Mouse (Mus musculus) lung, embryonic 16.5 days (tissue): Measurements from ENCODE around the gene Slc15a5. TPM values are rescaled to one million over a fixed set of nuclear protein-coding genes. Genes with fewer than 3 reads are reported as not detected.

ENCODE experiments used
- ATAC-seq: fragments of 200-750 bp; cut with Nextera tagmentation; 2 replicates; pipeline ENCODE4 v1.8.0; 2017; ENCODE audit warnings: low read depth, mild to moderate bottlenecking, moderate library complexity
- H3K27ac ChIP-seq: fragments of 300-500 bp; sonication (generic); 2 replicates; pipeline ENCODE4 v1.5.1; 2014; ENCODE audit warnings: mild to moderate bottlenecking, control low read depth, low read length
- H3K27me3 ChIP-seq: fragments of 300-500 bp; sonication (generic); 2 replicates; pipeline ENCODE4 v1.6.1; 2014; ENCODE audit warnings: low read depth, low read length, mixed read lengths; ENCODE audit not compliant: control insufficient read depth, insufficient read depth
- H3K36me3 ChIP-seq: fragments of 300-500 bp; sonication (generic); 2 replicates; pipeline ENCODE4 v1.6.1; 2014; ENCODE audit warnings: low read length; ENCODE audit not compliant: control insufficient read depth, insufficient read depth
- H3K4me1 ChIP-seq: fragments of 300-500 bp; sonication (generic); replicated peaks from 2 replicates; pipeline ENCODE4 v1.6.1; 2014; ENCODE audit warnings: low read length, mixed read lengths; ENCODE audit not compliant: control insufficient read depth, insufficient read depth
- H3K4me2 ChIP-seq: fragments of 300-500 bp; sonication (generic); 2 replicates; pipeline ENCODE4 v1.6.1; 2014; ENCODE audit warnings: low read depth, low read length, control low read depth
- H3K4me3 ChIP-seq: fragments of 300-500 bp; sonication (generic); 2 replicates; pipeline ENCODE4 v1.5.1; 2014; ENCODE audit warnings: mild to moderate bottlenecking, low read length, control low read depth
- H3K9ac ChIP-seq: fragments of 300-500 bp; sonication (generic); 2 replicates; pipeline ENCODE4 v1.6.1; 2014; ENCODE audit warnings: low read length, control low read depth
- H3K9me3 ChIP-seq: fragments of 300-500 bp; sonication (generic); 2 replicates; pipeline ENCODE4 v1.6.1; 2016; ENCODE audit warnings: low read length; ENCODE audit not compliant: control insufficient read depth
- WGBS: fragments of 180-500 bp; shearing (Covaris S2); extraction: QIAGEN DNeasy Blood & Tissue Kit; methylation state at CpG from one replicate; pipeline ENCODE4 v1.1.7; 2014; 5-methylcytosine and 5-hydroxymethylcytosine counted together
- polyA plus RNA-seq: library from polyadenylated mRNA; unstranded; fragments of >200 nt; fragmentation: Nextera tagmentation; extraction: Ambion mirVana; gene quantifications from 2 replicates; pipeline ENCODE4 v1.2.1, GENCODE M21; 2015

Gene Slc15a5
- polyA plus RNA-seq, 1 experiment from 2014 or later = not detected

DNA sequence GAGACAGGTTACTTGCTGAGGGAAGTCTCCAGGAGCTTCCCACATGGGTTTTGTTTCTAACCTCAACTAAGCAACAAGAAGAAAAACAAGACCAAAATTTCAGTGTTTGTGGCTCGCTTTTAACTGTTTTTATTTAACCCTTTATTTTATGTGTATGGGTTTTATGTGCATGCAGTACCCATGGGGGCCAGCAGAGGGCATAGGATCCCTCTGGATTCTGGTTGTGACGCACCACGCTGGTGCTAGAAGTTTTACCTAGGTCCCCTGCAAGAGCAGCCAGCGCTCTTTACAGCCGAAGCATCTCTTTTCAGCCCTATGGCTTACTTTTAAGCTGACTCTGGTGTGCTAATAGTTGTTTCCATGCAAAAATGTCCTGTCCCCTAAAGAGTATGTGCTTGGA, 42.1 kb downstream of the Slc15a5 start:
- no peak overlapping the region for H3K4me2 ChIP-seq
- H3K9ac ChIP-seq = no peak overlapping the region
- no peak for ATAC-seq
- H3K27ac ChIP-seq = no peak overlapping the region
- H3K27me3 ChIP-seq = no peaks in the 10 kb centered on the region
- H3K9me3 ChIP-seq = 0 out of 2 replicates have a peak, but pooled peaks cover 2% of the 10 kb centered on the region
- no peak overlapping the region for H3K4me3 ChIP-seq
- H3K4me1 ChIP-seq = no peaks in the 10 kb centered on the region
- WGBS = 94% methylated on average over 5 of the region's 5 CpGs
- no peaks in the 10 kb centered on the region for H3K36me3 ChIP-seq

DNA sequence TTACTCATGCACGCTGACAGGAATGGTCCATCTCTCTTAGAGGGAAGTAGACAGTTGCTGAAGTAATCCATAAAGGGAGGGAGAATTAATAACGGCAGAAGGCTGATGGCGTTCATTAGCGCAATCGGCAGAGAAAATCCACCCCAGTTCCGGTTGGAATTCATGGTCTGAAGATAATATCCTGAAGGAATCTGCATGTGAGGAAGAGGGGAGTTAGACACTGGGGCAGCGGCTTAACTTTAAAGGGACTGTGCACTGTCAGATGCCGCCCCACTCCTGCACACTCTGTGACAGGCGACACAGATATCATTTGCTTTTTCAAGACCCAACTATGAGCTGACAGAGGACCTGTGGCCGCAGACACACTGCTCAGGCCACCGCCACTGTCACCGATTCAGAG, 42.8 kb downstream of the Slc15a5 start:
- no peak overlapping the region for H3K9ac ChIP-seq
- H3K27ac ChIP-seq = no peak overlapping the region
- ATAC-seq = no peak
- H3K27me3 ChIP-seq = no peaks in the 10 kb centered on the region
- no peaks in the 10 kb centered on the region for H3K36me3 ChIP-seq
- H3K4me1 ChIP-seq = no peaks in the 10 kb centered on the region
- no peak overlapping the region for H3K4me3 ChIP-seq
- WGBS = 84% methylated on average over 12 of the region's 12 CpGs
- H3K9me3 ChIP-seq = 0 out of 2 replicates have a peak, but pooled peaks cover 2% of the 10 kb centered on the region
- H3K4me2 ChIP-seq = no peak overlapping the region

DNA sequence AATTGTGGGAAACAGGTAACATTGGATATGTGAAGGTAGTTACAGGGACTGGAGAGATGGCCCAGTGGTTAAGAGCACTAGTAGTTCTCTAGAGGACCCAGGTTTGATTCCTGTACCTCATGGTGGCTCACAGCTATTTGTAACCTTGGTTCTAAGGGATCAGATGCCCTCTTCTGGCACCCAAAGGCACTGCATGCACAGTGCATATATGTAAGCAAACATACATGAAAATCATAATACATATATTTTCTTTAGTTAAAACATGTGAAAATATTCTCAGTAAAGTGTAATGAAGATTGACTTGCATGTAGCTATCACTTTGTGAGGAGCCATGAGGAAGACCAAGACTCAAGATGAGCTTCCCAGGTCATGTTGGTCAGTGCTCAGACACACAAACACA, 62.8 kb downstream of the Slc15a5 start:
- ATAC-seq = no peak
- no peak overlapping the region for H3K4me2 ChIP-seq
- no peak overlapping the region for H3K27ac ChIP-seq

DNA sequence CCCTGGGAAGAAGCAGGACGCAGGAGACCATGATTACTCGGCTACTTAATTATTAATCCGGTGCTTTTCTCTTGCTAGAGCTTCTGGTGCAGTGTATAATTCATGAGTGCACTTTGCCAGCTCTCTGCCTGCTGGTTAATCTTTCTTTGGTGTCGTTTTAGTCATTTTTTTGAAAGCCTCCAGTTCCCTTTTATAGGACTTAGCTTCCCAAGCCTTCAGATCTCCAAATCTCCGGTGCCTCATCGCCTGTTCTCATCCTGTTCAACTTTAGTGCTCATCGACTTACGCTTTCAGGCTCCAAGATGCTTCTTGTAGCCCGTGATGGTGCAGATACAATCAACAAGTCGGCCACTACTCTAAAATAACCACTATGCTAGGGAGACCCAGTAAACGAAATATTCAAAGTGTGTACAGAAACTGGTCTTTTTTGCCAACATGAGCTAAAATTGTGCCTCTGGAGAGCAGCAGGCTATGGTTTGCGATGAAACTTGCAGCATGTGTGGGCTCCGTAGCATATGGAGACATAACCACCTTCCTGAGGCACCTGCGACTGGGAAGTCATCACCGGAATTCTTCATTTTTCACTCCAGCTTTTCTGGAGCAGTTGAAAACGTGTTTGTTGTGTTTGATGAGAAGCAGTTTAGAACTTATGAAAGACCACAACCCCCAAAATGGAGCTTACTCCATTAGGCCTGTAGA, 64.6 kb downstream of the Slc15a5 start:
- H3K4me3 ChIP-seq = no peak overlapping the region
- H3K36me3 ChIP-seq = no peaks in the 10 kb centered on the region
- H3K27me3 ChIP-seq = no peaks in the 10 kb centered on the region
- no peak overlapping the region for H3K9ac ChIP-seq
- 81% methylated on average over 16 of the region's 16 CpGs for WGBS
- H3K27ac ChIP-seq = no peak overlapping the region
- no peak for ATAC-seq
- no peaks in the 10 kb centered on the region; the same call in 1 of the 2 replicates for H3K9me3 ChIP-seq
- H3K4me1 ChIP-seq = no peaks in the 10 kb centered on the region
- no peak overlapping the region for H3K4me2 ChIP-seq

More for the DNA sequence above, 62.8 kb downstream of the Slc15a5 start:
- Histone ChIP-seq H3K9me3 (no peaks in the 10 kb centered on the region; the same call in 1 of the 2 replicates), H3K9ac (no peak overlapping the region), H3K4me1 (no peaks in the 10 kb centered on the region), H3K27me3 (no peaks in the 10 kb centered on the region), H3K4me3 (no peak overlapping the region), H3K36me3 (no peaks in the 10 kb centered on the region)

DNA sequence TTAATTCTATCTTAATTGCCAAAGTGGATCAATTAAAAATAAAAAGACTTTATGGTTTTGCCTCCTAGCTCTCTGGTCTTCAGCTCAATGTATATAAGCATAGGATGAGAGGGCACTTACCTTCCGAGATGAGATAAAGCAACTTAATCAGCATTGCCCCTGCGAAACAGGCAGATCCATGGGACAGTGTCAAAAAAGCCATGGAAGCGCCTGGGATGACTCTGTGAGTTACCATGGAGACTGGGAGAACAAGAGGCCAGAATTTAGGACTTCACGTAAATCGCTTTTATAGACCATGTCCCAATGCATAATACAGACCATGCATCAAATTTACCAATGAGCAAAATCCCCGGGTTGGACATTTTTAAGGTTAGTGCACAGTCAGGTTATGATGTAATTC, 67.8 kb downstream of the Slc15a5 start:
- Histone ChIP-seq H3K4me3 (no peak overlapping the region), H3K4me2 (no peak overlapping the region), H3K9me3 (no peaks in the 10 kb centered on the region; the same call in 1 of the 2 replicates), H3K4me1 (no peaks in the 10 kb centered on the region), H3K36me3 (no peaks in the 10 kb centered on the region), H3K27ac (no peak overlapping the region), H3K9ac (no peak overlapping the region), H3K27me3 (no peaks in the 10 kb centered on the region)
- ATAC-seq = no peak
- 89% methylated on average over 6 of the region's 6 CpGs for WGBS

DNA sequence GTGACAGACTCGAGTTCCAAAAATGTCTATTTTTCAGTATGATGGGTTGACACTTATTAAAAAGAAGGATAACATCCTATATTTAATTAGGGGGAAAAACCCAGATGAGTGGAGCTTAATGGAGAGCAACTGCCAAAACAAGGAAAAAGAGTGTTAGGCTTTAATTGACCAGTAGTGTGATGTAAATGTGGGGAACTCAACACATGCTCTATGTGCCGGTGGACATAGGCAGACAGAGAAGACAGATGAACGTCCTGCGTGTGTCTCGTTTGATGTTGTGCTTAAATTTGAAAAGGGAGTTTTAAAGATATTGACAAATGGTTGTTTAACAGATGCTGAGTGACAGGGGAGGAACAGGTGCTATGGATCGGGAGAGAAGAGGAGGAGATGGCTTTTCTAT, 72.0 kb downstream of the Slc15a5 start:
- Histone ChIP-seq H3K9ac (no peak overlapping the region), H3K4me3 (no peak overlapping the region), H3K4me2 (no peak overlapping the region), H3K9me3 (no peaks in the 10 kb centered on the region), H3K27me3 (no peaks in the 10 kb centered on the region), H3K36me3 (no peaks in the 10 kb centered on the region), H3K4me1 (no peaks in the 10 kb centered on the region), H3K27ac (no peak overlapping the region)
- no peak for ATAC-seq
- WGBS = 53% methylated on average over 6 of the region's 6 CpGs

DNA sequence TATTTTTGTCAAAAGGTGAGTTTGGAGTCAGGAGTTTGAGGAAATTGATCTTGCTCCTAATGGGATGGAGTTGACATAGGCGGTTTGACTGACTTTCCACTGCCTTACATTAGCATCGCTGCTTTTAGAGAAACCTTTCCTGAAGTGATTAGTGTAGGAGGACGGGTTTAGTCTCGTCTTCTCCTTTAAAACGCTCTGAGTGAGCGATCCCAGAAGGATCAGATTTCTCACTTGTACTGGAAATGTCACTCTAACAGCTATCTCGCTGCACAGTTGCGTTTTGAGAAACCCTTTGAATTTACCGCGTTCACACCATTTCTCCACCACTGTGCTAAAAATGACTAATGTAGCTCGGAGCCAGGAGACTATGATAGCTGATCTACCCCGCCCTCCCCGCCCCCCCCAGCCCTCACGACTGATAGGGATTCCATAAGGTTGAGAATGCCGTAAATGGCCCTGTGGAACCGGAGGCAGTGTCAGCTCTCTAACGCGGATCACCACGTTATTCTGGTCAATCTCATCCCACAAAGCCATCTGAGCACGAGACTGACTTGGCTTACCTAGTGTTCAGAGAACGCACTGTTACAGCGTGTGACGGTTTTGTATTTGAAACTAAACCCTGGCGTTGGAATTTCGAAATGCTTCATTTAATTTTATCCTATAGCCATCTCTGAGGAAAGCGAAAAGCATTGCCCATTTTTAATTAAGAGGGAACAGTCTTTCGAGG, 73.0 kb downstream of the Slc15a5 start:
- Histone ChIP-seq H3K4me2 (no peak overlapping the region), H3K27ac (no peak overlapping the region), H3K9me3 (no peaks in the 10 kb centered on the region), H3K27me3 (no peaks in the 10 kb centered on the region), H3K36me3 (no peaks in the 10 kb centered on the region), H3K4me1 (no peaks in the 10 kb centered on the region), H3K9ac (no peak overlapping the region), H3K4me3 (no peak overlapping the region)
- no peak for ATAC-seq
- WGBS = 72% methylated on average over 27 of the region's 27 CpGs

DNA sequence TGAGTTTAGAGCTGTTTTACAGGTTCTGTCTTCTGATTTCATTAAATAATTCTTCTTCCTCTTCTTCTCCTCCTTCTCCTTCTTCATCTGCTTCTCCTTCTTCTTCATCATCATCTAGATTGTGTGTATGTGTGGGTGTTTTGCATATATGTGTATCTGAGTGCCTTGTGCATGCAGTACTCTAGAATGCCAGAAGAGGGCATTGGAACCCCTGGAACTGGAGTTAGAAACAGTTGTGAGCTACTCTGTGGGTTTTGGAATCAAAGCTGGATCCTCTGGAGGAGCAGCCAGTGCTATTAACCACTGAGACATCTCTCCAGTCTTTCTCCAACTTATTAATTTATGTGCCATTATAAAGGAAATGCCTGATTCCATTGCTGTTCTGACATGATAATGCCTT, 89.9 kb downstream of the Slc15a5 start:
- ATAC-seq = no peak
- Histone ChIP-seq H3K4me1 (no peaks in the 10 kb centered on the region), H3K4me3 (no peak overlapping the region), H3K36me3 (no peaks in the 10 kb centered on the region), H3K9ac (no peak overlapping the region), H3K27ac (no peak overlapping the region), H3K9me3 (no peaks in the 10 kb centered on the region), H3K4me2 (no peak overlapping the region), H3K27me3 (no peaks in the 10 kb centered on the region)

DNA sequence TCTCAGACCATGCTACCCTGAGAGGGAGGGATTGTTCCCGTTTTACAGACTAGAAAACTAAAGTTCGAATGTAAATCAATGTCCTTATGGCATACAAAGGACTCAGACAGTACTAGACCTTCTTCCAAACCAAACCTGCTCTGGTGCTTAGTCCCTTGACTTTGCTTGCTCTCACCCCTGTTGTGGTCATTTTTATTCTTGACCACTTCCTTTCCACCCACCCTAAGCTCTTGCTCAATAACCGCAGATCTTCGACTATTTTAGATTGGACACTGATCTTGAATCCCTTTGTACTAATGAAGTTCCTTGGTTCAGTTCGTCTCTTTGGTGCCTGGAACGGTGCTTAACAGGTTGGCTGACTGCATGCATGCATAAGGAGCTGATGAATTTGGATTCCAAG, 94.5 kb downstream of the Slc15a5 start:
- no peaks in the 10 kb centered on the region for H3K36me3 ChIP-seq
- 85% methylated on average over 6 of the region's 6 CpGs for WGBS
- no peaks in the 10 kb centered on the region for H3K9me3 ChIP-seq
- H3K4me1 ChIP-seq = no peaks in the 10 kb centered on the region
- H3K27me3 ChIP-seq = no peaks in the 10 kb centered on the region
- ATAC-seq = no peak
- H3K4me2 ChIP-seq = no peak overlapping the region
- no peak overlapping the region for H3K27ac ChIP-seq
- no peak overlapping the region for H3K4me3 ChIP-seq
- no peak overlapping the region for H3K9ac ChIP-seq
